Mouse (Mus musculus) liver, adult 2 months (tissue): Measurements from ENCODE around the gene Maml3. TPM values are rescaled to one million over a fixed set of nuclear protein-coding genes. Genes with fewer than 3 reads are reported as not detected.

ENCODE experiments used
- DNase-seq: peaks from one replicate; pipeline ENCODE4 v3.0.0-alpha.2; 2011; ENCODE audit warnings: low read depth, low spot score; ENCODE audit errors: extremely low read depth
- H3K27ac ChIP-seq: fragments of 200-500 bp; replicated peaks from 2 replicates; pipeline ENCODE4 v1.5.1; 2012; ENCODE audit warnings: low read depth, mild to moderate bottlenecking, control low read depth, inconsistent platforms, low read length; ENCODE audit not compliant: insufficient read depth
- H3K27me3 ChIP-seq: fragments of 200-500 bp; 2 replicates; pipeline ENCODE4 v1.6.1; 2012; ENCODE audit warnings: mild to moderate bottlenecking, moderate library complexity, low read length, inconsistent platforms; ENCODE audit not compliant: control insufficient read depth, insufficient read depth
- H3K36me3 ChIP-seq: fragments of 200-500 bp; 2 replicates; pipeline ENCODE4 v1.6.1; 2012; ENCODE audit warnings: low read length, inconsistent platforms; ENCODE audit not compliant: control insufficient read depth, insufficient read depth
- H3K4me1 ChIP-seq: fragments of 200-500 bp; 2 replicates; pipeline ENCODE4 v1.6.1; 2011; ENCODE audit warnings: low read length; ENCODE audit not compliant: control insufficient read depth, insufficient read depth
- H3K4me3 ChIP-seq: fragments of 200-500 bp; 2 replicates; pipeline ENCODE4 v1.5.1; 2011; ENCODE audit warnings: low read depth, mild to moderate bottlenecking, control low read depth, low read length, moderate library complexity; ENCODE audit not compliant: insufficient read depth
- H3K79me2 ChIP-seq: fragments of 200-500 bp; 2 replicates; pipeline ENCODE4 v1.6.1; 2012; ENCODE audit warnings: inconsistent platforms, mild to moderate bottlenecking, low read length, moderate library complexity; ENCODE audit not compliant: control insufficient read depth, insufficient read depth
- H3K9ac ChIP-seq: fragments of 200-500 bp; 2 replicates; pipeline ENCODE4 v1.6.1; 2012; ENCODE audit warnings: low read depth, mild to moderate bottlenecking, control low read depth, inconsistent platforms, low read length
- CTCF ChIP-seq: fragments of 200-500 bp; IDR thresholded peaks from 2 replicates; pipeline ENCODE4 v1.5.1; 2011; ENCODE audit warnings: low read depth, low read length, control low read depth
- POLR2A ChIP-seq: fragments of 200-500 bp; IDR thresholded peaks from 2 replicates; pipeline ENCODE4 v1.6.1; 2011; ENCODE audit warnings: low read length, control low read depth; ENCODE audit not compliant: insufficient read depth; ENCODE audit errors: extremely low read depth
- WGBS: fragments of 180-500 bp; shearing (Covaris S2); methylation state at CpG from one replicate; pipeline ENCODE4 v1.1.7; 2018; 5-methylcytosine and 5-hydroxymethylcytosine counted together
- polyA plus RNA-seq: library from polyadenylated mRNA; depleted of rRNA; stranded (reverse); fragments of >200 nt; gene quantifications from 2 replicates; pipeline ENCODE4 v1.2.3, GENCODE M21; 2012
- total RNA-seq: library from RNA; depleted of rRNA; stranded (reverse); fragments of >200 nt; gene quantifications from 2 replicates; pipeline ENCODE4 v1.2.3, GENCODE M21; 2014

Maml3 gene
- total and polyA plus RNA-seq, 2 experiments: 0.64 to 0.92 TPM

DNA sequence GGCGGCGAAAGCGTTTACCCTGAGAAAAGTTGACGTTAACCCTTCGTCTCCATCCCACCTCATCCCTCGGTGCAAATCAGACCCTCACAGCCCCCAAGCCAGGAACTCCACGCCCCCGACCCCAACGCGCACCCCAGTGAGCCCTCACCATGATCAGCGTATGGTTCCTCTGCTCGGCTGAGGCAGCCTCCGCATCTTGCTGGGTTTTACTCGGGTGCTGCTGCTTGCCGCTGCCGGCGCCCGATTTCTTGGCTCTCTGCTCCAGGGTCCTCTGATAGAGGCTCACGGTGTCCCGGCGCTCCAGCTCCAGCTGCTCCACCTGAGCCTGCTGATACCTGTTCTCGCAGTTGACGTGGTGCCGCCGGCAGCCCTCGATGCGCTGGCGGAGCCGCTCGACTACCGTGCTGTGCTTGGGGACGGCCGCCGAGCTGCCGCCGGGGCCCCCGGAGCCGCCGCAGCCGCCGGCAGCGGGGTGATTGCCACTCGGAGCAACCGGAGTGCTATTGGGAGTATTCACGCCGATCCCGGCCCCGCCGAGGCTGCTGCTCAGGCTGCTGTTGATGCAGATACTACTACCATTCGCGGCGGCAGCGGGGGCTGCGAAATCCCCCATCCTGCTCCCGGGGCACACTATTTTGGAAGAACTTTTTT, 1.2 kb downstream of the Maml3 start:
- under 1% methylated on average over 55 of the region's 55 CpGs for WGBS
- H3K27ac ChIP-seq: peak overlapping the region; percentile 98
- DNase-seq: peak; percentile 16
- no peaks in the 10 kb centered on the region for H3K79me2 ChIP-seq
- H3K4me3 ChIP-seq: peak overlapping the region; percentile 87
- H3K27me3 ChIP-seq: no peaks in the 10 kb centered on the region
- H3K4me1 ChIP-seq: peaks cover 3% of the 10 kb centered on the region; the same call in 1 of the 2 replicates
- no peak for TF ChIP-seq POLR2A
- TF ChIP-seq CTCF: no peak
- no peaks in the 10 kb centered on the region for H3K36me3 ChIP-seq
- H3K9ac ChIP-seq: peak overlapping the region; percentile 91

- Histone ChIP-seq H3K4me1 (peaks cover 3% of the 10 kb centered on the region; the same call in 1 of the 2 replicates), H3K27ac (peak overlapping the region; percentile 98), H3K27me3 (no peaks in the 10 kb centered on the region), H3K79me2 (no peaks in the 10 kb centered on the region), H3K9ac (peak overlapping the region; percentile 91), H3K36me3 (no peaks in the 10 kb centered on the region), H3K4me3 (peak overlapping the region; percentile 87)
- no peak for TF ChIP-seq CTCF
- TF ChIP-seq POLR2A: peak; percentile 88
- DNase-seq: peak; percentile 74
- under 1% methylated on average over 52 of the region's 52 CpGs for WGBS
Observed at GRCm38 (mm10) chr3:52102601-52103530, 2.0 kb downstream of the Maml3 start.

DNA sequence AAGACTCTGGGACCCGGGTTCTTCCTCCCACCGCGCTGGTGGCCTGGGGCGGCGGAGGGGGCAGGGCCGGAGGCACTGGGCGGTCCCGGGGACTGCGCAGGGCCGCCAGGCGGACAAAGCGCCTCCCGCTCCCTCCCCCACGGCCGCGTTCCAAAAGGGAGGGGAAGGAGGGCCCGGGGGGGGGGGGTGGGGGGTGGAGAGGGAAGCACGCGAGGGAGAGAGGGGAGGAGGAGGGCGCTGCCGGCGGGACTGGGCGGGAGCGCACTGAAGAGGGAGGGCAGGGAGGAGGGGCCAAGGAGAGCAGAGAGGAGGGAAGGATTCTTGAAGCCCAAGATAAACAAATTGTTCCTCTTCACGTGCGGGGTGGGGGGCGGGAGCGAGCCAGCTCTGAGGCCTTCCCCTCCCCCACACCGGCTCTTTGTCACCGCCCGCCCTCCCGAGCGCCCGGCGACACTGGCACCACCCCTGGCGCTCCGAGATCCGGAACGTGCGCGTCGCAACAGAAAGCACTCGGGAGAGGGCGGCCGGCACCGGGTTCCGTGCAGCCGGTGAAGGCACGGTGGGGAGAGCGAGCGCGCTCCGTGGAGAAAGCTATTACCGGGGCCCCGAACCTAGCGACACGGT, 2.8 kb downstream of the Maml3 start:
- Histone ChIP-seq H3K9ac (peak overlapping the region; percentile 91), H3K79me2 (no peaks in the 10 kb centered on the region; the same call in 1 of the 2 replicates), H3K27me3 (no peaks in the 10 kb centered on the region), H3K27ac (peak overlapping the region; percentile 98), H3K4me3 (peak overlapping the region; percentile 87), H3K4me1 (peaks cover 3% of the 10 kb centered on the region; the same call in 1 of the 2 replicates), H3K36me3 (no peaks in the 10 kb centered on the region)
- under 1% methylated on average over 47 of the region's 57 CpGs for WGBS
- TF ChIP-seq POLR2A (peak; percentile 60; the same call in 1 of the 2 replicates), CTCF (peak; percentile 6; the same call in 1 of the 2 replicates)
- DNase-seq: peak; percentile 82

DNA sequence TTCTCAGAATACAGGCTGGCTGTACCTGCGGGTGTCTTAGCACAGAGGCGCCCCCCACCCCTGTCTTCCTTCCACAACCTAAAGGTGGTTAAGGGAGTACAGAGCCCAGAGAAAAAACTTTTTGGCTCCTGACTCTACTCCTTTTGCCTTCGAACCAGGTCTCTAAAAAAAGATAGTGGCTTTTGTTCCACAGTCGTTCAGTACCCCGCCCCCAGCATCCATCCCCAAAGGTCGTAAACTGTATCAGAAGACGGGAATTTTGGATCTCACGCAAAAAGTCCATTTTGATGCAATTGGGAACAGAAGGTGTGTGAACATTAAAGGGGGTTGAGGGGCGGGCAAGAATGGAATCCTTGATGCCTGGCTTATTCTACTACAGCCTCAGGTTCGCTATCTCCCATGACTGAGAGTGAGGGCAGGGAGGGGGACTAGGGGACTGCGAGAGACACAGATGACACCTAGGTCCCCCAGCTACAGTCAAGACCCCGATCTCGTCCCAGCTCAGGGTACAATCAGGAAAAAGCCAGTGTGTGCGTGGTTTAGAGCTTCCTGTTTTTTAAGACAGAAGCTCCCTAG, 3.4 kb downstream of the Maml3 start:
- TF ChIP-seq POLR2A (no peak), CTCF (no peak)
- Histone ChIP-seq H3K27me3 (no peaks in the 10 kb centered on the region), H3K4me1 (peaks cover 3% of the 10 kb centered on the region; the same call in 1 of the 2 replicates), H3K9ac (peak overlapping the region; percentile 78), H3K36me3 (no peaks in the 10 kb centered on the region), H3K79me2 (no peaks in the 10 kb centered on the region; the same call in 1 of the 2 replicates), H3K4me3 (peak overlapping the region; percentile 87), H3K27ac (peak overlapping the region; percentile 75)
- WGBS: 3% methylated on average over 14 of the region's 14 CpGs
- no peak for DNase-seq

DNA sequence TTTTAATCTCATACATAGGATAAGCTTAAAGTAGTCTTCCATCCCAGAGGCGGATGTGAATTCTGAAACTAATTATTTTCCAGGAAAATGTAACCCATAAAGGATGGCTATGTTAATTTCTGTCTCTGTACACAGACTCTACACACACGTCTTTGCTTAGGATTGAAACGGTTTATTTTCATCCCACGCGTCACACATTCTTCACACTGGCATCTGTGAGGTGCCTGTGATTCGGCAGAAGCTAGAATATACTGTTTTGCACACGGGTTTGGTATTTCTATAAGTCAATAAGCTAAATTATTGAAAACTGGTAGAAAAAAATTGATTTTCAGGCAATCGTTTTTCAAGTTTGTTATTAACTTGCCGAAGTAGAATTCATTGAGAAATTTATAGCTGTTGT, 4.0 kb downstream of the Maml3 start:
- peaks cover 3% of the 10 kb centered on the region; the same call in 1 of the 2 replicates for H3K4me1 ChIP-seq
- H3K27me3 ChIP-seq: no peaks in the 10 kb centered on the region
- WGBS: 49% methylated on average over 9 of the region's 9 CpGs
- H3K4me3 ChIP-seq: no peak overlapping the region
- no peak for DNase-seq
- H3K36me3 ChIP-seq: no peaks in the 10 kb centered on the region
- no peaks in the 10 kb centered on the region; the same call in 1 of the 2 replicates for H3K79me2 ChIP-seq
- no peak for TF ChIP-seq POLR2A
- TF ChIP-seq CTCF: no peak
- H3K27ac ChIP-seq: no peak overlapping the region
- no peak overlapping the region for H3K9ac ChIP-seq
